Mouse (Mus musculus) brain, embryonic 14.5 days (tissue): ENCODE measurements around the gene Nhp2.

ENCODE experiments used
- CTCF ChIP-seq: fragments of 200-500 bp; IDR thresholded peaks from 2 replicates; pipeline ENCODE4 v1.5.1; 2012; ENCODE audit warnings: inconsistent platforms, mild to moderate bottlenecking, moderate library complexity, borderline replicate concordance; ENCODE audit not compliant: insufficient read depth, insufficient read length; ENCODE audit errors: extremely low read depth
- POLR2A ChIP-seq: fragments of 200-500 bp; IDR thresholded peaks from 2 replicates; pipeline ENCODE4 v1.6.1; 2012; ENCODE audit warnings: mild to moderate bottlenecking, inconsistent platforms, borderline replicate concordance; ENCODE audit not compliant: poor library complexity, insufficient read depth, insufficient read length, severe bottlenecking; ENCODE audit errors: extremely low read depth

DNA sequence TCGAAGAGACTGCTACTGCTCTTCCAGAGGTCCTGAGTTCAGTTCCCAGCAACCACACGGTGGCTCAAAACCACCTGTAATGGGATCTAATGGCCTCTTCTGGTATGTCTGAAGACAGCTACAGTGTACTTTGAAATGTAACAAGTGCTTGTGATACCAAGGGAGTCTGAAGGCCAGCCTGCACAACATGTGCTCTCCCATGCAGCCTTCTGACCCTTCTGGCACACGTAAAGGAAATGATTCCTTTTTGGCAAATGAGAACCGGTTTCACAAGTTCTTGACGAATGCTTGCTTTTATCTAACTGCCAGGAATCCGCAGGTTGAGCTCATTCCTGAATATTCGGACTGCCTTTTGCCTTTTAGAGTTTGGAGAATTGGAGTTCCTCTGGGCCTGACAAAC lies 4.4 kb upstream of the Nhp2 start:
- TF ChIP-seq POLR2A (no peak), CTCF (no peak)
